Mouse (Mus musculus) midbrain, embryonic 14.5 days (tissue): ENCODE measurements around the gene Gnb2. TPM values are rescaled to one million over a fixed set of nuclear protein-coding genes. Genes with fewer than 3 reads are reported as not detected.

ENCODE experiments used
- ATAC-seq: fragments of 200-750 bp; cut with Nextera tagmentation; 2 replicates; pipeline ENCODE4 v1.8.0; 2017; ENCODE audit warnings: moderate number of reproducible peaks, moderate library complexity; ENCODE audit not compliant: low FRiP score, low TSS enrichment
- DNase-seq: peaks from one replicate; pipeline ENCODE4 v3.0.0-alpha.2; 2015
- H3K27ac ChIP-seq: fragments of 300-500 bp; sonication (generic); replicated peaks from 2 replicates; pipeline ENCODE4 v1.5.1; 2014; ENCODE audit warnings: mild to moderate bottlenecking, low read depth, low read length, moderate library complexity
- H3K27me3 ChIP-seq: fragments of 300-500 bp; sonication (generic); 2 replicates; pipeline ENCODE4 v1.6.1; 2014; ENCODE audit warnings: low read length, control low read depth, mixed read lengths; ENCODE audit not compliant: control insufficient read depth, insufficient read depth
- H3K36me3 ChIP-seq: fragments of 300-500 bp; sonication (generic); 2 replicates; pipeline ENCODE4 v1.6.1; 2014; ENCODE audit warnings: low read length, control low read depth; ENCODE audit not compliant: control insufficient read depth, insufficient read depth
- H3K4me1 ChIP-seq: fragments of 300-500 bp; sonication (generic); 2 replicates; pipeline ENCODE4 v1.6.1; 2014; ENCODE audit warnings: mild to moderate bottlenecking, antibody characterized with exemption, low read length, control low read depth; ENCODE audit not compliant: control insufficient read depth, insufficient read depth
- H3K4me2 ChIP-seq: fragments of 300-500 bp; sonication (generic); 2 replicates; pipeline ENCODE4 v1.6.1; 2014; ENCODE audit warnings: mild to moderate bottlenecking, low read length, moderate library complexity
- H3K4me3 ChIP-seq: fragments of 300-500 bp; sonication (generic); replicated peaks from 2 replicates; pipeline ENCODE4 v1.5.1; 2014; ENCODE audit warnings: low read depth, low read length
- H3K9ac ChIP-seq: fragments of 300-500 bp; sonication (generic); replicated peaks from 2 replicates; pipeline ENCODE4 v1.6.1; 2014; ENCODE audit warnings: mild to moderate bottlenecking, low read length, moderate library complexity
- H3K9me3 ChIP-seq: fragments of 300-500 bp; sonication (generic); 2 replicates; pipeline ENCODE4 v1.6.1; 2016; ENCODE audit warnings: low read length, control low read depth, mixed read lengths; ENCODE audit not compliant: control insufficient read depth
- WGBS: fragments of 180-500 bp; shearing (Covaris S2); extraction: QIAGEN DNeasy Blood & Tissue Kit; methylation state at CpG from one replicate; pipeline ENCODE4 v1.1.7; 2014; 5-methylcytosine and 5-hydroxymethylcytosine counted together
- polyA plus RNA-seq: library from polyadenylated mRNA; unstranded; fragments of >200 nt; fragmentation: Nextera tagmentation; extraction: Ambion mirVana; gene quantifications from 2 replicates; pipeline ENCODE4 v1.2.1, GENCODE M21; 2014

Gnb2 gene
- polyA plus RNA-seq, 1 experiment from 2014 or later, result 633 TPM

DNA sequence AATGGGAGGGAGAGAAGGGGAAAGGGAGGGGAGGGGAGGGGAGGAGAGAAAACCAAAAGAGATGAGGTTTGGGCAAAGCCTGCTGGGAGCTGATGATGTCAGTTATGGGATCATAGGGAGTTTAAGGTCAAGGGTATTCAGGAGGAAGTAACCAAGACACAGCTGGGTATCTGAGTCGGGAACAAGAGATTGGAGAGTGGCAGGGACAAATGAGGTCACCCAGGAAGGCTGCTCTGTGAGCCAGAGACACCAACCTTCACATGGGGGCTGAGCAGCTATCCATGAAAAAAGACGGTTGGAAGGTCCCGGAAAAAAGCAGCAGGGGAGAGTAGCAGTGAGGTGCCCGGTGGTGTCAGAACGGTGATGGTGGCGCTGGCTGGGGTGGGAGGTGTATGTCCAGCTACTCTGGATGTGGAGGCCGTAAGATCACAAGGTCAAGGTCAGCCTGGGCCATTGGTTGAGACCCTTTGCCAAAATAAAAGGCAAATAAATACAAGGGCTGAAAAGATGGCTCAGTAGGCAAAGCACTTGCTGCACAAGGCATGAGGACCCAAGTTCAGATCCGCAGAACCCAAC, 35.0 kb upstream of the Gnb2 start:
- no peak overlapping the region for H3K4me2 ChIP-seq
- no peaks in the 10 kb centered on the region for H3K27me3 ChIP-seq
- H3K9me3 ChIP-seq, result no peaks in the 10 kb centered on the region
- no peak overlapping the region for H3K9ac ChIP-seq
- no peak overlapping the region for H3K27ac ChIP-seq
- ATAC-seq, result no peak
- H3K36me3 ChIP-seq, result peaks cover 32% of the 10 kb centered on the region
- no peak overlapping the region for H3K4me3 ChIP-seq
- no peak for DNase-seq
- 82% methylated on average over 8 of the region's 8 CpGs for WGBS
- no peaks in the 10 kb centered on the region for H3K4me1 ChIP-seq

DNA sequence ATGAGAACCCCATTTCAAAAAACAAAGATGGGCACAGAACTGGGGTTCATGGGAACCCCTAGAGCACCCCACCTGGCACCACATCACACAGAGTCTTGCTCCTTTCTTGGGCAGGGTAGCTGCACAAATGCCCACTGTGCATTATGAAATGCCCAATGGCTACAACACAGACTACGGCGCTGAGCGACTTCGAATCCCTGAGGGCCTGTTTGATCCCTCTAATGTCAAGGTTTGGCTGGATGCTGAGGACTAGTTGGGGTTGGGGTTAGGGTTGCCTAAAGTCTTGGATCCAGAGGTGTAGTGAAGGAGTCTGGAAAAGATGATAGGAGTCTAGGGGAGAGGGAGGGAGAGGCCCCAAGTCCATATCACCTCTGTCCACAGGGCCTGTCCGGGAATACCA, 33.1 kb upstream of the Gnb2 start:
- Histone ChIP-seq H3K9me3 (no peaks in the 10 kb centered on the region), H3K36me3 (peaks cover 36% of the 10 kb centered on the region), H3K4me3 (no peak overlapping the region), H3K27ac (no peak overlapping the region), H3K27me3 (no peaks in the 10 kb centered on the region), H3K9ac (no peak overlapping the region), H3K4me1 (no peaks in the 10 kb centered on the region), H3K4me2 (no peak overlapping the region)
- ATAC-seq (no peak), DNase-seq (no peak)
- 97% methylated on average over 5 of the region's 5 CpGs for WGBS

DNA sequence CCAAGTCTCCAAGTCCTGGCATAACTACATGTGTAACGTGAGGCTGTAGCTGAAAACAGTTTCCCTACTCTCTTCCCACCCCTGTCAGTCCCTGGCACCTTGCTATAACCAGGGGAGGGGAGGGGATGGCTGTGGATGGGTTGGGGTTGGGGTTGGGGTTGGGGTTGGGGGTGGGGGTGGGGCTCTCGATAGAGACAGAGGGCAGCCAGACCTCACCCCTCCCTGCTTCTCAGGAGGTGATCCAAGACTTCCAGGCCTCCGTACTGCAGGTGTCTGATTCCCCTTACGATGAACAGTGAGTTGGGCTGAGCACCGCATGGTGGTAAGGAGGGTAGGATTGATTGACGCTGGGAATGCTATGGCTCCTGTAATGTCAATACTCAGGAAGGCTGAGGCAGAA, 32.4 kb upstream of the Gnb2 start:
- H3K4me2 ChIP-seq, result no peak overlapping the region
- H3K36me3 ChIP-seq, result peaks cover 37% of the 10 kb centered on the region
- no peaks in the 10 kb centered on the region for H3K27me3 ChIP-seq
- no peak overlapping the region for H3K4me3 ChIP-seq
- no peak overlapping the region for H3K9ac ChIP-seq
- WGBS, result 62% methylated on average over 6 of the region's 6 CpGs
- no peaks in the 10 kb centered on the region for H3K9me3 ChIP-seq
- DNase-seq (no peak), ATAC-seq (no peak)
- no peak overlapping the region for H3K27ac ChIP-seq
- no peaks in the 10 kb centered on the region for H3K4me1 ChIP-seq

DNA sequence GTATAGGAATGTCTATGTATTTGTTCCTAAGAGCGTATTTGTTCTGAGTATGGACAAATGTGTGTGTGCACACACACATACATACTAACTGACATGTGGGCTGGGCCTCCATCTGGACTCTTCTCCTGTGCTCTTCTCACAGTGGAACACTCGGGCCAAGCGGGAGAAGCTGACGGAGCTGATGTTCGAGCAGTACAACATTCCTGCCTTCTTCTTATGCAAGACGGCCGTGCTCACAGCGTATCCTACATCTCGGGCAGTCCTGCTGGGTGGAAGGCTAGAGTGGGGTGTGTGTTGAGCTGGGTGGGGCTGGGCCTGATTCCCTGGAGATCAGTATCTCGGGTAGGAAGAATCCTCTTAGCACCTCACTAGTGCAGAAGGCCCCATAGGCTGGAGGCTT, 29.7 kb upstream of the Gnb2 start:
- no peak overlapping the region for H3K4me2 ChIP-seq
- H3K9ac ChIP-seq, result no peak overlapping the region
- peaks cover 38% of the 10 kb centered on the region for H3K36me3 ChIP-seq
- H3K4me3 ChIP-seq, result no peak overlapping the region
- H3K4me1 ChIP-seq, result no peaks in the 10 kb centered on the region
- no peak overlapping the region for H3K27ac ChIP-seq
- H3K27me3 ChIP-seq, result no peaks in the 10 kb centered on the region
- WGBS, result 80% methylated on average over 10 of the region's 10 CpGs
- DNase-seq (no peak), ATAC-seq (no peak)
- no peaks in the 10 kb centered on the region for H3K9me3 ChIP-seq

DNA sequence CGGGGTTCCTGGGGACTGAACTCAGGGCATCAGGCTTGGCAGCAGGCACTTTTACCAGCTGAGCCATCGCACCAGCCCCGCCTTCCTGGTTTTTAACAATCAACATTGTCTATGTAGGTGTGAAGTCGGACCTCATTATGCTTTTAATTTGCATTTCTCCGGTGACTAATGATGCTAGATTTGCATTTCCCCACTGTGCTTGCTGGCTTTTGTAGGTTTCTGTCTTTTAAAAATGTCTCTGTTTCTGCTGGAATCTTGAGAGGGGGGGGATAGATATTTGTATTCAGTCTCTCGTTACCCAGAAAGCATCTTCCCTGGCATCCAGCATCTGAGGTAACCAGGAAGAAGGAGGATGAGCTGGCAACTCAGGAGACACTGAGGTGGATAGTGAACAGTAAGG, 28.2 kb upstream of the Gnb2 start:
- Histone ChIP-seq H3K9me3 (no peaks in the 10 kb centered on the region), H3K27me3 (no peaks in the 10 kb centered on the region), H3K4me2 (no peak overlapping the region), H3K36me3 (peaks cover 32% of the 10 kb centered on the region), H3K4me3 (no peak overlapping the region), H3K27ac (no peak overlapping the region), H3K9ac (no peak overlapping the region), H3K4me1 (no peaks in the 10 kb centered on the region)
- no peak for ATAC-seq
- 66% methylated on average over 6 of the region's 6 CpGs for WGBS
- no peak for DNase-seq

DNA sequence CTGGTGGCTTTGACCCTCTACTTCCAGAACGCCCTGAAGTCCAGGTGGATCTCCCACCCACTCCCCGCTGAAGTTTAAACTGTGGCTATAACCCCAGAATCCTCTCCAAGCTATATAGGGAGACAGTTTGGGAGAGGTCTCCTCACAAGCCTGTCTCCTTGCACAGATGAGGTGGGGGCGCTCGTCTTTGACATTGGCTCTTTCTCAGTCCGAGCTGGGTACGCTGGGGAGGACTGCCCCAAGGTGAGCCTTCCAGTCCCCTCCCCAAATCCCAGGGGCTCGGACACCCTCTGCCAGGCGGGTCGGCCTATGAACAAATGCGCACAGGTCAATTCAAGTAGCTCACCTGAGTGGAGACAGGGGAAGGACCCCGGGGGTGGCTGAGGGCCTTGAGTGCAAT, 20.6 kb upstream of the Gnb2 start:
- ATAC-seq (peak; percentile 14; the same call in 1 of the 2 replicates), DNase-seq (no peak)
- H3K36me3 ChIP-seq, result no peaks in the 10 kb centered on the region
- peaks cover 15% of the 10 kb centered on the region for H3K4me1 ChIP-seq
- 50% methylated on average over 11 of the region's 11 CpGs for WGBS
- H3K9me3 ChIP-seq, result no peaks in the 10 kb centered on the region
- no peaks in the 10 kb centered on the region for H3K27me3 ChIP-seq
- H3K27ac ChIP-seq, result peak overlapping the region; percentile 84
- H3K9ac ChIP-seq, result peak overlapping the region; percentile 85
- peak overlapping the region; percentile 75 for H3K4me2 ChIP-seq
- H3K4me3 ChIP-seq, result peak overlapping the region; percentile 77

DNA sequence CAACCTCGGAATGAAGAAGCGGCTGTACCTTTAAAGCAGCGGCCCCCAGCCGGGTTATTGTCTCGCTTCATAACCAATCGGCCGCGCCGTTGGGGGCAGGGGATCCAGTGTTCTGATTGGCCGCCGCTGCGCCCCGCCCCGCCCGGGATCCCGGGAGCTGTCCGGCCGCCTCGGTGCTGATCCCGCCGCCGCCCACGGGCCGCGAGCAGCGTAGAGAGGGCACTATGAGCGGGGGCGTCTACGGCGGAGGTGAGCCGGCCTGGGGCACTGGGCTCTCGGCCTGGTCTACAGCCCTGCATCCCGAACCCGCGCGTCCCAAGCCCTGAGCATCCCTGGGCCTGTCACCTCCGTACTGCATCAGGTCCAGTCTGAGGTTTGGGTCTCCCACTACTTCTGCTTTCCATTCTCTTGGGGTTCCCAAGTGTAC, 20.1 kb upstream of the Gnb2 start, which contains the start of gene Actl6b:
Actl6b (plus strand) TSS at position 107 of the 427 bp plus-strand sequence.
- peak within 1 kb of the TSS; percentile 84 for H3K27ac ChIP-seq
- WGBS, result under 1% methylated on average over 36 of the region's 37 CpGs
- H3K9ac ChIP-seq, result peak within 1 kb of the TSS; percentile 85
- H3K4me3 ChIP-seq, result peak within 1 kb of the TSS; percentile 77
- no peaks in the 10 kb centered on the region for H3K27me3 ChIP-seq
- no peaks in the 10 kb centered on the region for H3K9me3 ChIP-seq
- peak within 1 kb of the TSS; percentile 75 for H3K4me2 ChIP-seq
- H3K4me1 ChIP-seq, result peaks cover 15% of the 10 kb centered on the region
- peak; percentile 95 for ATAC-seq
- no peaks in the 10 kb centered on the region for H3K36me3 ChIP-seq
- DNase-seq, result peak; percentile 97

DNA sequence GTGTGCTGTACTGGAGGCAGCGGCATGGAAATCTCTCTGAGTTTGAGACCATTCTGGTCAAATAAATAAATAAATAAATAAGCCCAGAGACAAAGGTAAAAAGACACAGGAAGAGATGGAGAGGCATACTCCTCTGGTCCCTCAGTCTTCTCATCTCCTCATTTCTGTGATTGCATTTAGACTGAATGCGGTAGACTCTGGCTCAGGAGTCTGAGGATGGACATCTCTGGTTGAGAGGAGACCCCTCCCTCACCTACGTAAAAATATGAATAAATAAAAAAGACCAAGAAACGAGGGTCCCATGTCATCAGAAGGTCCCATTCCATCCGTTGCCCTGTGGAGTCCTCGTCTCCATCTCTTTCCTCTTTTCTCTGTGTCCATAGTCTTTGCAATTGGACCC, 19.7 kb upstream of the Gnb2 start:
- no peaks in the 10 kb centered on the region for H3K9me3 ChIP-seq
- ATAC-seq (peak; percentile 58; the same call in 1 of the 2 replicates), DNase-seq (no peak)
- H3K9ac ChIP-seq, result peak overlapping the region; percentile 85
- WGBS, result 20% methylated on average over 6 of the region's 6 CpGs
- peak overlapping the region; percentile 75 for H3K4me2 ChIP-seq
- no peaks in the 10 kb centered on the region for H3K27me3 ChIP-seq
- H3K36me3 ChIP-seq, result no peaks in the 10 kb centered on the region
- peaks cover 15% of the 10 kb centered on the region for H3K4me1 ChIP-seq
- H3K27ac ChIP-seq, result peak overlapping the region; percentile 84
- H3K4me3 ChIP-seq, result peak overlapping the region; percentile 77

DNA sequence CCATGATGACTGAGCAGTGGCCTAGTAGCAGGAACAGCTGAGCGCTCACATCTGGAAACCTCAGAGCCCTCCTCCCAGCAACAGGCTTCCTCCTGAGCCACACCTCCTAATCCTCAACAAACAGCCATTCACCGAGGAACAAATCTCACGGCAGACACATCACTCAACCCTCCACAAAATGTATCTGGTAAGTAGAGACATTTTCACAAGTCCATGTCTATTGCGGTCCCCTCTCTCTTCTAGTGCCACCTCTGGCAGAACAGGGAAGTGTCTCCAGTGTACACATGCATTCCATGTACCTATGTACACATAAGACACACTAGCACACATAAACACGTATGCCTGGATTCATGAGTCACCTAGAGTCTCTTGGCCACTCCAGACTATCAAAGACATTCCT, 17.8 kb upstream of the Gnb2 start:
- WGBS, result 64% methylated on average over 5 of the region's 5 CpGs
- no peak overlapping the region for H3K27ac ChIP-seq
- no peak overlapping the region for H3K4me3 ChIP-seq
- no peaks in the 10 kb centered on the region for H3K27me3 ChIP-seq
- peaks cover 15% of the 10 kb centered on the region for H3K4me1 ChIP-seq
- ATAC-seq (no peak), DNase-seq (no peak)
- no peaks in the 10 kb centered on the region for H3K36me3 ChIP-seq
- H3K9ac ChIP-seq, result no peak overlapping the region
- H3K9me3 ChIP-seq, result no peaks in the 10 kb centered on the region
- H3K4me2 ChIP-seq, result no peak overlapping the region
